Mouse (Mus musculus) embryo, embryonic 11 days (tissue): ENCODE measurements around the gene Mxd3.

Experiments used
- DNase-seq: peaks from one replicate; pipeline ENCODE4 v3.0.0-alpha.2; 2015

The Mxd3 gene

DNA sequence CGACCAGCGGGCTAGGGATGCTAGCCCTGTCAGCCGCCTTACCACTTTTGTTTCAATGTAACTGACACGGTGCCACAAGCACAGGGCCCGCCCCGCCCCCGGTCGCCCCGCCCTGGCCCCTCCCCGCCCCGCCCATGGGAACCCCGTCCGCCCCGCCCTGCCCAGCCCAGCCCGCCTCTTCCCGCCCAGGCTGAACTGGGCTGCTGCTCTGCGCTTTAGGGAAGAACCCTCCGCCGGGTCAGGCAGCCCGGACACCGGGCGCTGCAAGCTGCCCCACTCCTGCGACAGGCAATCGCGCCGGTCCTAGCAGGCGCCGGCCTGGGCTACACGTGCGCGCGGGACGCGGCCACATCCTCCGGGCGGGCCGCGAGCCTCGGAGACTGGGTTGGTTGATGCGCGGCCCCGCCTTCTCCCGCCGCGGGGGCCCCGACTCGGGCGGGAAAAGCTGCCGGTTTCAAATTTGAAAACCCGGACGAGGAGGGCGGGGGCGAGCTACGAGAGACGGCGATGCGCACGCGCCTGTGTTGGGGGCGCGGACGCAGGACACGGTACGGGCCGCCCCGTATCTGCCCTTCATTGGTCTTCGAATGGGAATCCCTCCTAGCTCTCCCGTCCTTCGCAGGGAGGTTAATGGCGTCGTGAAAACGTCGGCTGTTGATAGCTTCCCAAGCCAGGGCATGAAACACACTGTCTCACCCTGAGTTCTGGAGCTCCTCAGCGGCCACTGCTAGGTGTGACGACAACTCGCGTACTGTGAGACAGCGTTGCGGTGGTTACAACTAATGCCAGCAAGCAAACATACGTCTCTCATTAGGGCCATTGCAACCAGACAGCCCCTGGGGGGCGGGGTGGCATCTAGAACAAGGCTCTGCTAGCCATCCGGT is at the start of gene Mxd3:
TSS of gene Mxd3 (minus strand) at position 141 of the 884 bp plus-strand sequence.
- DNase-seq = peak; percentile 95

- DNase-seq = peak; percentile 23
Observed at GRCm38 (mm10) chr13:55378907-55379580, 49.4 kb upstream of the Mxd3 start.

DNA sequence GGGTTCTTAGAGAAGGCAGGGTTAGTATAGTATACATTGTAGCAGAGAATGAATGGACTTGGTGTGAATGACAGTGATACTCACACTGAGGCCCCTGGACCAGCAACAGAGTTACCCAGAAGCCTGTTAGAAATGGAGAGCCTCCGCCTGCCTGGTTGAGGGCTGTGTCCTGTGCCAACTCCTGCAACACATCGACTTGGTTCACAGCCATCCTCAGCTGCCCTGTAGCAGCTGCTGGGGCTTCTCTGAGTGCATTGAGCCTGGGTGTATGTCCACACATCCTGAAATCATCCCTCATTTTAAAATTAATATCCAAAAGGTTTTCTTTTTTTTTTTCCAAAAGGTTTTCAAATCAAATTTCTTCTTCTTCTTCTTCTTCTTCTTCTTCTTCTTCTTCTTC is 46.3 kb upstream of the Mxd3 start:
- DNase-seq = no peak

- no peak for DNase-seq
Observed at GRCm38 (mm10) chr13:55374206-55374924, 44.7 kb upstream of the Mxd3 start.

GRCm38 (mm10) chr13:55371740-55372139 is 42.1 kb upstream of the Mxd3 start:
- no peak for DNase-seq

DNA sequence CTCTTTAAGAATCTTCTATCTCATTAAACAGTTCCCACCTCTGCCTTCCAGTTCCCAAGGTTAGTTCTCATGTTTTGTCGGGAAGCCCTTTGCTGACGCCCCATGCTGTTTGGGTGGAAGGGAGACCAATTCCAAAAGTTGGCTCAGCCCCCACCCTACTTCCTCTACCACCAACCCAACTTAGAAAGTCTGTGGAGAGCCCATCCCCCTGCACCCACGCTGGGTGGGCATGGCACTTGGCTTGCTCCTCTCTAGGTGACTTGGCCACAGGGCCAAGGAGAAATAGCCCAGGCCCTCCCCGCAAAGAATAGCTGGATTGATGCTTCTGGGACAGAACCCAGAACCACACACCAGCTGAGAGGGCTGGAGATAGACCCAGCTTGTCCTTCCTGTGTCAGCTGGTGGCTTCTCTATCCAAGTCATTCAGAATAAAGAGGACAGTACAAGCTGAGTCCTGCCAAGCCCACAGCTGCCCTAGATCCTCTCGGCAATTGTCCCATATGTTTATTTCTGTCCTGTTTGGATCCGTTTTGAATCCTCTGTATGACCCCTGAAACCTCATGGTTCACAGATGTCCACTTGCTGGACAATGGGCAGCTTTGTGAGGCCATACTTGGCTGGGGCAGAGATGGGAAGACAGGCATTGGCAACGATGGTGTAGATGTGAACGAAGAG is 41.5 kb upstream of the Mxd3 start:
- DNase-seq = no peak

GRCm38 (mm10) chr13:55370234-55370633 is 40.6 kb upstream of the Mxd3 start:
- no peak for DNase-seq

DNA sequence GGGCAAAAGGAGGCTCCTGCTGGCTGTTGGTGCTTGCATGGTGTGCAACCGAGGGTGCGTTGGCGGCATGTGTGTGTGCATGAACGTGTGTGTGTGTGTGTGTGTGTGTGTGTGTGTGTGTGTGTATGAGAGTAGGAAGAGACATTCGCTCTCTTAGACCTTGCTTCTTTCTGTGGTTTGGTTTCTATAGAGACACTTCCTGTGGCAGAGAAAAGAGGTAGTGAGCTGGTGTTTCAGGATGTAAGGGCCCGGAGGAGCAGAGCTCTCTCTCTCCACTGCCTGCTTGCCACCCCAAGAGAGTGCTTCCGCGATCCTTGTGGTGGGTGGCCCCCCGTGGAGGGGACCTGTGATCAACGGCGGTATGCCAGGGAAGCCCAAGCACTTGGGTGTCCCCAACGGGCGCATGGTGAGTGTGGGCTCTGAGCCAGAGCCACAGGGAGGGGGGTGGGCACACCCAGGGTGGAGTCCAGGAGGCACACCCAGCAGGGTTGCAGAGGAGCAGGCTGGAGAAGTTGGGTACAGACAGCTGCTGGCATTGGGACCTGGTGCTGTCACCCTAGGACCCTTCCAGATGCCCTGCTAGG is 40.0 kb upstream of the Mxd3 start, which contains the start of gene Rgs14:
TSS of gene Rgs14 (plus strand) at position 202 of the 584 bp plus-strand sequence.
- DNase-seq = no peak

DNA sequence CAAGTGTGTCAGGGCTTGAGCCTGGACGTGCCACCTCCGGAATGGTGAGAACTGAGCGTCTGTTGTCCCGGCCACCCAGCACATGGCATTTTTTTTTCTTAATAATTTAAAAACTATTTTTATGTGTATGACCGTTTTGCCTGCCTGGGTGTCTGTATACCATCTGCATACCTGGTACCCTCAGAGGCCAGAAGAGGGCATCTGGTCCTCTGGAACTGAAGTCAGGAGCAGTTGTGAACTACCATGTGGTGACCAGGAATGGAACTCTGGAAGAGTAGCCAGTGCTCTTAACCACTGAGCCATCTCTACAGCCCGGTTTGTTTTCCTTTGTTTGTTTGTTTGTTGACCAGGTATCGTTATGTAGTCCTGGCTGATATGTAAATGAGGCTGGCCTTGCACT is 38.8 kb upstream of the Mxd3 start:
- no peak for DNase-seq

DNA sequence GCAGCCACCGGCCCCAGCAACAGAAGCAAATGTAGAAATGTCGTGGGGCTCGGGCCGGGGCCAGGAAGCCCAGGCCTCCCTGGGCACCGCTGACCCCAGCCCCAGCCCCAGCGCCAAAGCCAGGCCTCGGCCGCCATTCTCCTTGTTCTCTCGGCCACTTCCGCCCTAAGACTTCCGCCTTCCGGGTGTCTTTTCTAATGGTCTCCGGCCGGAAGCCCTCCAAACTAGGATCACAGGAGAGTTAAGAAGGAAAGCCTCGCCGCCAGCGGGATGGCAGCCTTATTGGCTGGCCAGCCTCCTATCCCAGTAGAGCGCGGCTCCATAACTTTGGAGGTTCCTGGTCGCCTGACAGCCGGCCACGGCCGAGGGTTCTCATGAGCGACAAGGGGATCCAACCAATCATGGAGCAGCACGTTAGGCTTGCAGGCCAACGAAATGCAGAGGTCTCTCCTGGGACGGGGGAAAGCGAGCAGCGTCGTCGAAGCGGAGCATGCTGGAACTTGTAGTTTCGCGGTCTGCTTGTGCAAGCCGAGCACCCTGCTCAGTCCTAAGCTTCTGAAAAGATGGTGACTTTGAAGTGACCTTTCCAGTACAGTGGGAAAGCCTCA is 32.9 kb upstream of the Mxd3 start, which contains the start of gene Lman2:
TSS of gene Lman2 (minus strand) at position 331 of the 608 bp plus-strand sequence.
- DNase-seq = peak; percentile 99

- DNase-seq = no peak
Observed at GRCm38 (mm10) chr13:55361974-55362452, 32.4 kb upstream of the Mxd3 start.

DNA sequence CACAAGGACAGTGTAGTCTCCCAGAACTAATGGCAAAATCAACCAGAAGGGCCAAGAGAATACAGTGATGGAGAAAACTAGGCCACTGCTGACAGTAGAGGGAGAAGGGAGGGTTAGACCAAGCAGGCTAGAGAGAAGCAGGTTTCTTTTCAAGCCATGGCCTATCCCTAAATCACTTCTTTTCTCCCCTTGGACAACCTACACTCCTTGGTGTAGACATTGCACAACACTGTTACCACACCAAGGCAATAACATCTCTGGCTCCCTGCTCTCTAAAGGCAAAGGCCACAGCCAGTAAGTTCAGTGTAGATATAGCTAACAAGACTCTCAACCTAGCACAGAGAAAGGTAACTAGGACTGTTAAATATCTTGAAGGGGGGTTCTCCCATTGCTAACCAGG is 31.5 kb upstream of the Mxd3 start:
- no peak for DNase-seq

DNA sequence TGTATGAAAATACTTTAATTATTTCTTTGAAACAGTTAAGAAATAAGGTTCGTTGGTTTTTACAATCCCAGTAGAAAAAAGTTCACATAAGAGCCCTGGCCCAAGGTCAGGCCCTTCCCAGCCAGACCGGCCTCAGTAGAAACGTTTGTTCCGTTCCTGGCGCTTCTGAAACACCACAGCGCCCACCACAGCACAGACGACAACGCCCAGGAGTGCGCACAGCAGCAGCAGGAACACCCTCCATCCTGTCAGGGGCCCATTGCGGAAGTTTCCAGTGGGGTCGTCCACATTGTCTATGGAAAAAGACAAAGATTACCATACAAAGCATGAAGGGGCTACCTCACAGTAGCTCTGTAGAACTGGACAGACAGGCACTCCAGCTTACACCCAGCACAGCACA is 17.1 kb upstream of the Mxd3 start:
- DNase-seq = no peak

- DNase-seq = no peak
Observed at GRCm38 (mm10) chr13:55344286-55344685, 14.7 kb upstream of the Mxd3 start.

GRCm38 (mm10) chr13:55342469-55342868 is 12.8 kb upstream of the Mxd3 start:
- DNase-seq = no peak

GRCm38 (mm10) chr13:55339259-55339658 is 9.6 kb upstream of the Mxd3 start:
- DNase-seq = no peak

- DNase-seq = no peak
Observed at GRCm38 (mm10) chr13:55338131-55339054, 8.8 kb upstream of the Mxd3 start.

- no peak for DNase-seq
Observed at GRCm38 (mm10) chr13:55337341-55337975, 7.8 kb upstream of the Mxd3 start.

- no peak for DNase-seq
Observed at GRCm38 (mm10) chr13:55335701-55336100, 6.1 kb upstream of the Mxd3 start.

DNA sequence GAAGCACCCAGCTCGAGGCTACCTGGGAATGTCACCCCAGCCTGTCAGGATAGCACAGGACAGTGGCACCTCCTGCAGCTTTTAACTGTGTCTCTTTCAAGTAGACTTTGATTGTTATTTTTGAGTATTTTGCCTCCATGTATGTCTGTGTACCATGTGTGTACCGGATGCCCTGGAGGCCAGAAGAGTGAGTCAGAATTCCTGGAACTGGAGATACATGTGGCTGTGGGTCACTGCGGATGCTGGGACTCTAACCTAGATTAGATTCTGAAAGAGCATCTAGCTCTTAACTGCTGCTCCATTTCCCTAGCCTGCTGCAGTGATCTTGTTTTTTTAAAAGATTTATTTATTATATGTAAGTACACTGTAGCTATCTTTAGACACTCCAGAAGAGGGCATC is 2.7 kb upstream of the Mxd3 start:
- DNase-seq = no peak
